7 mouse cellular contexts compared by ENCODE assay signal in the genomic region with DNA sequence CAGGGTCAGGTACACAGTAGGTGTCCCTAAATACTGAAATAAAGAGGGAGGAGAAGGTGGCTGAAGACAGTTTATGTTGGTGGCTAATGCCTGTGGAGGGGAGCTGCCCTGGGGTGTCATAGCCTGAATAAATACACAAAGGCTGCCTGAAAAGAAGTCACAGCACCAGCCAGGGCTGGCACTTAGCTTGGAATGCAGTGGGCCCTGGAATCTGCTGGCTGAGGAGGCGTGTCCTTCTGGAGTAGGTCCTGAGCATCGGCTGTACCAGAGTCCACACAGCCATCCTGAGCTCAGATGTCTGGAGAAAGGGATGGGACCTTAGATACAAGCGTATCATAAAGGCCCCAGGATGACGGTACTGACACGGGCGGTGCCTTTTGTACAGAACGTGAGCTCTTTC. TPM values are rescaled to one million over a fixed set of nuclear protein-coding genes. Genes with fewer than 3 reads are reported as not detected.
DNase-seq lines count a peak whose midpoint lies in the region; ATAC-seq lines count a peak whose summit lies in the region.

No protein-coding gene starts in this region.

- no peaks in the 10 kb centered on the region for H3K9me3 ChIP-seq in megakaryocyte, embryonic 14.5 days
- no peaks in the 10 kb centered on the region for H3K9me3 ChIP-seq in intestine, embryonic 15.5 days
- H3K9me3 ChIP-seq in liver, embryonic 15.5 days (replicated peaks), result no peaks in the 10 kb centered on the region
- H3K9me3 ChIP-seq in forebrain, embryonic 11.5 days (ENCODE audit: control insufficient read depth, low read length), result no peaks in the 10 kb centered on the region

- peak overlapping the region; percentile 95 for H3K4me3 ChIP-seq in megakaryocyte, embryonic 14.5 days (replicated peaks)
- H3K4me3 ChIP-seq in intestine, embryonic 15.5 days (replicated peaks), result no peak overlapping the region
- peak overlapping the region; percentile 5; the same call in 1 of the 2 replicates for H3K4me3 ChIP-seq in liver, embryonic 15.5 days (replicated peaks)
- H3K4me3 ChIP-seq in forebrain, embryonic 11.5 days (ENCODE audit: low read depth, low read length), result no peak overlapping the region

- DNase-seq in frontal cortex, postnatal 36 days (ENCODE audit: low spot score in 2 of 2), result no peak
- no peak for DNase-seq in forebrain, embryonic 11.5 days (ENCODE audit: low spot score)
- DNase-seq in ovary, adult 18-20 months (ENCODE audit: low spot score), result no peak

- no peaks in the 10 kb centered on the region for H3K27me3 ChIP-seq in megakaryocyte, embryonic 14.5 days (replicated peaks)
- H3K27me3 ChIP-seq in intestine, embryonic 15.5 days (replicated peaks), result no peaks in the 10 kb centered on the region
- no peaks in the 10 kb centered on the region for H3K27me3 ChIP-seq in liver, embryonic 15.5 days
- H3K27me3 ChIP-seq in forebrain, embryonic 11.5 days (ENCODE audit: control insufficient read depth, insufficient read depth, low read length), result no peaks in the 10 kb centered on the region

- H3K36me3 ChIP-seq in megakaryocyte, embryonic 14.5 days (replicated peaks; ENCODE audit: low read length), result peaks cover 22% of the 10 kb centered on the region
- H3K36me3 ChIP-seq in intestine, embryonic 15.5 days, result peaks cover 6% of the 10 kb centered on the region; the same call in 1 of the 2 replicates
- H3K36me3 ChIP-seq in liver, embryonic 15.5 days (replicated peaks), result peaks cover 18% of the 10 kb centered on the region
- no peaks in the 10 kb centered on the region for H3K36me3 ChIP-seq in forebrain, embryonic 11.5 days (ENCODE audit: control insufficient read depth, insufficient read depth, low read length)

- no peak overlapping the region for H3K4me2 ChIP-seq in intestine, embryonic 15.5 days (replicated peaks)
- peak overlapping the region; percentile 91 for H3K4me2 ChIP-seq in liver, embryonic 15.5 days
- no peak overlapping the region for H3K4me2 ChIP-seq in forebrain, embryonic 11.5 days (ENCODE audit: low read depth, low read length, severe bottlenecking)

- H3K9ac ChIP-seq in intestine, embryonic 15.5 days, result 0 out of 2 replicates have a peak overlapping the region, but pooled peaks have one; percentile 21
- 0 out of 2 replicates have a peak overlapping the region, but pooled peaks have one; percentile 80 for H3K9ac ChIP-seq in liver, embryonic 15.5 days
- H3K9ac ChIP-seq in forebrain, embryonic 11.5 days (ENCODE audit: low read length), result no peak overlapping the region

- H3K4me1 ChIP-seq in megakaryocyte, embryonic 14.5 days, result peaks cover 60% of the 10 kb centered on the region
- peaks cover 36% of the 10 kb centered on the region for H3K4me1 ChIP-seq in intestine, embryonic 15.5 days (replicated peaks)
- H3K4me1 ChIP-seq in liver, embryonic 15.5 days (replicated peaks), result peaks cover 70% of the 10 kb centered on the region
- peaks cover 11% of the 10 kb centered on the region; the same call in 1 of the 2 replicates for H3K4me1 ChIP-seq in forebrain, embryonic 11.5 days (replicated peaks; ENCODE audit: control insufficient read depth, insufficient read depth, low read length)

- WGBS in intestine, embryonic 15.5 days, result 55% methylated on average over 7 of the region's 7 CpGs
- WGBS in liver, embryonic 15.5 days (ENCODE audit: insufficient replicate concordance), result 74% methylated on average over 7 of the region's 7 CpGs
- WGBS in forebrain, embryonic 11.5 days, result 81% methylated on average over 7 of the region's 7 CpGs

- ATAC-seq in megakaryocyte, adult 5-6 weeks (ENCODE audit: poor library complexity, severe bottlenecking), result no peak
- no peak for ATAC-seq in intestine, embryonic 15.5 days
- no peak for ATAC-seq in liver, embryonic 15.5 days (ENCODE audit: insufficient read depth)
- ATAC-seq in forebrain, embryonic 11.5 days (replicated peaks; ENCODE audit: low FRiP score), result no peak

- peak overlapping the region; percentile 90 for H3K27ac ChIP-seq in intestine, embryonic 15.5 days
- peak overlapping the region; percentile 95 for H3K27ac ChIP-seq in liver, embryonic 15.5 days (replicated peaks)
- no peak overlapping the region for H3K27ac ChIP-seq in forebrain, embryonic 11.5 days (ENCODE audit: low read depth, low read length)

RNA-seq across cellular contexts. Expression of a gene that starts 5.1 kb away (rescaled TPM):
- polyA plus RNA-seq in megakaryocyte, embryonic 14.5 days (2012; ENCODE audit: insufficient read depth, low replicate concordance), result 159 and 273 TPM in 2 replicates
- 17.4 and 18.9 TPM in 2 replicates for total RNA-seq in megakaryocyte, adult 5-6 weeks (2015)
- 11.2 and 19.7 TPM in 2 replicates for total RNA-seq in megakaryocyte, adult 5-6 weeks (2017)
- polyA plus RNA-seq in intestine, embryonic 15.5 days (2015; fragmentation: Nextera tagmentation; extraction: Ambion mirVana), result 36.0 and 39.0 TPM in 2 replicates
- polyA plus RNA-seq in liver, embryonic 15.5 days (2015; fragmentation: Nextera tagmentation; extraction: Ambion mirVana), result 28.2 and 29.6 TPM in 2 replicates
- polyA plus RNA-seq in forebrain, embryonic 11.5 days (2014; fragmentation: Nextera tagmentation; extraction: Ambion mirVana), result 16.3 and 18.2 TPM in 2 replicates

RNA-seq across cellular contexts. Expression of a gene that starts 7.3 kb away (rescaled TPM):
- polyA plus RNA-seq in megakaryocyte, embryonic 14.5 days (2012; ENCODE audit: insufficient read depth, low replicate concordance), result 1.7 and 1.8 TPM in 2 replicates
- 0.05 and 0.16 TPM in 2 replicates for total RNA-seq in megakaryocyte, adult 5-6 weeks (2015)
- total RNA-seq in megakaryocyte, adult 5-6 weeks (2017), result 0.22 TPM in 1 of 2 replicates, not detected in the other
- polyA plus RNA-seq in intestine, embryonic 15.5 days (2015; fragmentation: Nextera tagmentation; extraction: Ambion mirVana), result 2.7 and 3.2 TPM in 2 replicates
- 0.67 and 0.75 TPM in 2 replicates for polyA plus RNA-seq in liver, embryonic 15.5 days (2015; fragmentation: Nextera tagmentation; extraction: Ambion mirVana)
- 1.2 and 1.3 TPM in 2 replicates for polyA plus RNA-seq in forebrain, embryonic 11.5 days (2014; fragmentation: Nextera tagmentation; extraction: Ambion mirVana)

RNA-seq across cellular contexts. Expression of a gene that starts 18.3 kb away (rescaled TPM):
- polyA plus RNA-seq in megakaryocyte, embryonic 14.5 days (2012; ENCODE audit: insufficient read depth, low replicate concordance), result 28.2 and 88.9 TPM in 2 replicates
- total RNA-seq in megakaryocyte, adult 5-6 weeks (2015), result 5.8 and 7.8 TPM in 2 replicates
- total RNA-seq in megakaryocyte, adult 5-6 weeks (2017), result 11.1 and 11.6 TPM in 2 replicates
- 25.7 and 27.0 TPM in 2 replicates for polyA plus RNA-seq in intestine, embryonic 15.5 days (2015; fragmentation: Nextera tagmentation; extraction: Ambion mirVana)
- 35.6 and 38.9 TPM in 2 replicates for polyA plus RNA-seq in liver, embryonic 15.5 days (2015; fragmentation: Nextera tagmentation; extraction: Ambion mirVana)
- polyA plus RNA-seq in forebrain, embryonic 11.5 days (2014; fragmentation: Nextera tagmentation; extraction: Ambion mirVana), result 23.0 and 23.4 TPM in 2 replicates

RNA-seq across cellular contexts. Expression of a gene that starts 31.2 kb away (rescaled TPM):
- polyA plus RNA-seq in megakaryocyte, embryonic 14.5 days (2012; ENCODE audit: insufficient read depth, low replicate concordance), result 1.6 and 2.1 TPM in 2 replicates
- not detected in 2 replicates for total RNA-seq in megakaryocyte, adult 5-6 weeks (2015)
- not detected in 2 replicates for total RNA-seq in megakaryocyte, adult 5-6 weeks (2017)
- polyA plus RNA-seq in intestine, embryonic 15.5 days (2015; fragmentation: Nextera tagmentation; extraction: Ambion mirVana), result 0.35 and 0.54 TPM in 2 replicates
- 0.10 and 0.16 TPM in 2 replicates for polyA plus RNA-seq in liver, embryonic 15.5 days (2015; fragmentation: Nextera tagmentation; extraction: Ambion mirVana)
- polyA plus RNA-seq in forebrain, embryonic 11.5 days (2014; fragmentation: Nextera tagmentation; extraction: Ambion mirVana), result 0.52 and 0.93 TPM in 2 replicates

RNA-seq across cellular contexts. Expression of a gene that starts 44.1 kb away (rescaled TPM):
- 330 and 332 TPM in 2 replicates for polyA plus RNA-seq in megakaryocyte, embryonic 14.5 days (2012; ENCODE audit: insufficient read depth, low replicate concordance)
- total RNA-seq in megakaryocyte, adult 5-6 weeks (2015), result 35.3 and 42.0 TPM in 2 replicates
- total RNA-seq in megakaryocyte, adult 5-6 weeks (2017), result 15.5 and 16.2 TPM in 2 replicates
- polyA plus RNA-seq in intestine, embryonic 15.5 days (2015; fragmentation: Nextera tagmentation; extraction: Ambion mirVana), result 60.4 and 77.5 TPM in 2 replicates
- 920 and 1,009 TPM in 2 replicates for polyA plus RNA-seq in liver, embryonic 15.5 days (2015; fragmentation: Nextera tagmentation; extraction: Ambion mirVana)
- 34.4 and 38.0 TPM in 2 replicates for polyA plus RNA-seq in forebrain, embryonic 11.5 days (2014; fragmentation: Nextera tagmentation; extraction: Ambion mirVana)

Comparison
In these comparisons a context has a peak if more than half of its experiments do, and no peak if none do; other contexts are left out.
1. H3K4me3 ChIP-seq: peak in megakaryocyte, embryonic 14.5 days (single experiment) and liver, embryonic 15.5 days (single experiment); none in intestine, embryonic 15.5 days (single experiment) and forebrain, embryonic 11.5 days (single experiment).